Mouse (Mus musculus) lung, embryonic 16.5 days (tissue): Measurements from ENCODE around the gene Dcst2. TPM values are rescaled to one million over a fixed set of nuclear protein-coding genes. Genes with fewer than 3 reads are reported as not detected.

ENCODE experiments used
- polyA plus RNA-seq: library from polyadenylated mRNA; unstranded; fragments of >200 nt; fragmentation: Nextera tagmentation; extraction: Ambion mirVana; gene quantifications from 2 replicates; pipeline ENCODE4 v1.2.1, GENCODE M21; 2015

Gene Dcst2
- polyA plus RNA-seq, 1 experiment from 2014 or later = 0.06 TPM

Other genes starting within 250 kb of the Dcst2 start
- 0.18 and 1.3 TPM in 2 replicates for gene Pklr, start 225.8 kb upstream of the Dcst2 start, polyA plus RNA-seq
- 1.1 and 1.6 TPM in 2 replicates for gene Hcn3, start 201.8 kb upstream of the Dcst2 start, polyA plus RNA-seq
- 22.7 and 25.1 TPM in 2 replicates for gene Clk2, start 197.2 kb upstream of the Dcst2 start, polyA plus RNA-seq
- gene Scamp3, start 184.5 kb upstream of the Dcst2 start, polyA plus RNA-seq = 109 and 115 TPM in 2 replicates
- 19.4 and 22.2 TPM in 2 replicates for gene Fam189b, start 178.8 kb upstream of the Dcst2 start, polyA plus RNA-seq
- gene Gba, start 159.0 kb upstream of the Dcst2 start, polyA plus RNA-seq = 46.4 and 47.1 TPM in 2 replicates
- gene Thbs3, start 146.8 kb upstream of the Dcst2 start, polyA plus RNA-seq = 57.7 and 65.4 TPM in 2 replicates
- gene Mtx1, start 134.9 kb upstream of the Dcst2 start, polyA plus RNA-seq = 174 and 188 TPM in 2 replicates
- gene Muc1, start 132.9 kb upstream of the Dcst2 start, polyA plus RNA-seq = 151 and 162 TPM in 2 replicates
- gene Krtcap2, start 116.0 kb upstream of the Dcst2 start, polyA plus RNA-seq = 304 and 314 TPM in 2 replicates
- 7.2 and 7.7 TPM in 2 replicates for gene Trim46, start 115.7 kb upstream of the Dcst2 start, polyA plus RNA-seq
- 135 and 138 TPM in 2 replicates for gene Dpm3, start 102.6 kb upstream of the Dcst2 start, polyA plus RNA-seq
- 65.7 and 66.7 TPM in 2 replicates for gene Slc50a1, start 91.4 kb upstream of the Dcst2 start, polyA plus RNA-seq
- 97.2 and 104 TPM in 2 replicates for gene Efna1, start 80.8 kb upstream of the Dcst2 start, polyA plus RNA-seq
- 7.1 and 7.5 TPM in 2 replicates for gene Efna3, start 39.0 kb upstream of the Dcst2 start, polyA plus RNA-seq
- gene Efna4, start 23.9 kb upstream of the Dcst2 start, polyA plus RNA-seq = 19.8 and 24.7 TPM in 2 replicates
- 75.1 and 76.0 TPM in 2 replicates for gene Adam15, start 12.0 kb upstream of the Dcst2 start, polyA plus RNA-seq
- 0.13 and 0.53 TPM in 2 replicates for gene Dcst1, start 3.3 kb downstream of the Dcst2 start, polyA plus RNA-seq
- gene Zbtb7b, start 32.8 kb downstream of the Dcst2 start, polyA plus RNA-seq = 4.8 and 5.9 TPM in 2 replicates
- gene Lenep, start 40.8 kb downstream of the Dcst2 start, polyA plus RNA-seq = 0.21 TPM in 1 of 2 replicates, not detected in the other
- 24.0 and 26.9 TPM in 2 replicates for gene Flad1, start 49.9 kb downstream of the Dcst2 start, polyA plus RNA-seq
- gene Cks1b, start 56.4 kb downstream of the Dcst2 start, polyA plus RNA-seq = 490 and 518 TPM in 2 replicates
- 110 and 114 TPM in 2 replicates for gene Shc1, start 56.5 kb downstream of the Dcst2 start, polyA plus RNA-seq
- gene Pygo2, start 68.2 kb downstream of the Dcst2 start, polyA plus RNA-seq = 31.5 and 33.3 TPM in 2 replicates
- 35.8 and 38.3 TPM in 2 replicates for gene Pbxip1, start 74.7 kb downstream of the Dcst2 start, polyA plus RNA-seq
- gene Pmvk, start 92.6 kb downstream of the Dcst2 start, polyA plus RNA-seq = 44.4 and 50.0 TPM in 2 replicates
- 0.68 and 1.1 TPM in 2 replicates for gene Kcnn3, start 158.2 kb downstream of the Dcst2 start, polyA plus RNA-seq